Mouse (Mus musculus): ENCODE measurements at regions not wholly inside any gene's neighbourhood (a gene's known extent, or its start where the extent isn't known, plus 50 kb on each side); places are given as distances from the start of the nearest gene placed in this dataset.
A peak's percentile ranks its signal among the peaks of the same experiment; 100 is the strongest.

GRCm38 (mm10) chr1:152281201-152281600 is 105.3 kb downstream of the Tsen15 start:
- H3K4me1 ChIP-seq (ENCODE audit: control insufficient read depth, insufficient read depth, low read depth, low read length) = no peaks in the 10 kb centered on the region
- no peak overlapping the region for H3K4me2 ChIP-seq (ENCODE audit: low read length)
- H3K36me3 ChIP-seq (ENCODE audit: control insufficient read depth, insufficient read depth, low read length) = no peaks in the 10 kb centered on the region
- no peak overlapping the region for H3K4me3 ChIP-seq (ENCODE audit: low read length)
- no peak; the same call in 1 of the 2 replicates for ATAC-seq
- H3K27ac ChIP-seq (ENCODE audit: low read depth, low read length) = no peak overlapping the region
- H3K9ac ChIP-seq (ENCODE audit: low read depth, low read length) = no peak overlapping the region
- WGBS = 56% methylated on average over 8 of the region's 8 CpGs
- no peaks in the 10 kb centered on the region for H3K9me3 ChIP-seq (ENCODE audit: control insufficient read depth, low read length)
- H3K27me3 ChIP-seq (replicated peaks; ENCODE audit: control insufficient read depth, insufficient read depth, low read length) = no peaks in the 10 kb centered on the region

- H3K9ac ChIP-seq (ENCODE audit: low read depth, low read length) = no peak overlapping the region
- H3K4me1 ChIP-seq (ENCODE audit: control insufficient read depth, insufficient read depth, low read depth, low read length) = no peaks in the 10 kb centered on the region
- no peaks in the 10 kb centered on the region for H3K9me3 ChIP-seq (ENCODE audit: control insufficient read depth, low read length)
- no peak overlapping the region for H3K27ac ChIP-seq (ENCODE audit: low read depth, low read length)
- H3K27me3 ChIP-seq (replicated peaks; ENCODE audit: control insufficient read depth, insufficient read depth, low read length) = no peaks in the 10 kb centered on the region
- H3K4me3 ChIP-seq (ENCODE audit: low read length) = no peak overlapping the region
- 27% methylated on average over 1 of the region's 1 CpGs for WGBS
- no peaks in the 10 kb centered on the region for H3K36me3 ChIP-seq (ENCODE audit: control insufficient read depth, insufficient read depth, low read length)
- ATAC-seq = no peak
- no peak overlapping the region for H3K4me2 ChIP-seq (ENCODE audit: low read length)
Measured at GRCm38 (mm10) chr1:152280014-152280413, 106.5 kb downstream of the Tsen15 start.

GRCm38 (mm10) chr1:152275011-152275410 is 111.5 kb downstream of the Tsen15 start:
- no peaks in the 10 kb centered on the region for H3K4me1 ChIP-seq (ENCODE audit: control insufficient read depth, insufficient read depth, low read depth, low read length)
- H3K36me3 ChIP-seq (ENCODE audit: control insufficient read depth, insufficient read depth, low read length) = no peaks in the 10 kb centered on the region
- H3K9ac ChIP-seq (ENCODE audit: low read depth, low read length) = no peak overlapping the region
- H3K9me3 ChIP-seq (ENCODE audit: control insufficient read depth, low read length) = no peaks in the 10 kb centered on the region
- no peak for ATAC-seq
- 98% methylated on average over 24 of the region's 24 CpGs for WGBS
- no peak overlapping the region for H3K4me2 ChIP-seq (ENCODE audit: low read length)
- no peak overlapping the region for H3K27ac ChIP-seq (ENCODE audit: low read depth, low read length)
- H3K4me3 ChIP-seq (ENCODE audit: low read length) = no peak overlapping the region
- H3K27me3 ChIP-seq (replicated peaks; ENCODE audit: control insufficient read depth, insufficient read depth, low read length) = no peaks in the 10 kb centered on the region

- 66% methylated on average over 1 of the region's 1 CpGs for WGBS
- Histone ChIP-seq H3K4me3 (ENCODE audit: low read length) (no peak overlapping the region), H3K4me2 (ENCODE audit: low read length) (no peak overlapping the region), H3K9ac (ENCODE audit: low read depth, low read length) (no peak overlapping the region), H3K36me3 (ENCODE audit: control insufficient read depth, insufficient read depth, low read length) (no peaks in the 10 kb centered on the region), H3K9me3 (ENCODE audit: control insufficient read depth, low read length) (no peaks in the 10 kb centered on the region), H3K4me1 (ENCODE audit: control insufficient read depth, insufficient read depth, low read depth, low read length) (no peaks in the 10 kb centered on the region), H3K27ac (ENCODE audit: low read depth, low read length) (no peak overlapping the region), H3K27me3 (replicated peaks; ENCODE audit: control insufficient read depth, insufficient read depth, low read length) (no peaks in the 10 kb centered on the region)
- ATAC-seq = no peak
Measured at GRCm38 (mm10) chr1:152273430-152273829, 113.1 kb downstream of the Tsen15 start.

- H3K36me3 ChIP-seq (ENCODE audit: control insufficient read depth, insufficient read depth, low read length) = no peaks in the 10 kb centered on the region
- peak; percentile 58; the same call in 1 of the 2 replicates for ATAC-seq
- no peaks in the 10 kb centered on the region for H3K27me3 ChIP-seq (replicated peaks; ENCODE audit: control insufficient read depth, insufficient read depth, low read length)
- 58% methylated on average over 10 of the region's 10 CpGs for WGBS
- H3K4me3 ChIP-seq (ENCODE audit: low read length) = no peak overlapping the region
- H3K27ac ChIP-seq (ENCODE audit: low read depth, low read length) = no peak overlapping the region
- no peak overlapping the region for H3K9ac ChIP-seq (ENCODE audit: low read depth, low read length)
- H3K4me2 ChIP-seq (ENCODE audit: low read length) = no peak overlapping the region
- H3K4me1 ChIP-seq (ENCODE audit: control insufficient read depth, insufficient read depth, low read depth, low read length) = no peaks in the 10 kb centered on the region
- H3K9me3 ChIP-seq (ENCODE audit: control insufficient read depth, low read length) = no peaks in the 10 kb centered on the region
Measured at GRCm38 (mm10) chr1:152269936-152270702, 116.4 kb downstream of the Tsen15 start.

- no peaks in the 10 kb centered on the region for H3K9me3 ChIP-seq (ENCODE audit: control insufficient read depth, low read length)
- H3K9ac ChIP-seq (ENCODE audit: low read depth, low read length) = no peak overlapping the region
- no peaks in the 10 kb centered on the region for H3K36me3 ChIP-seq (ENCODE audit: control insufficient read depth, insufficient read depth, low read length)
- no peak for ATAC-seq
- H3K4me2 ChIP-seq (ENCODE audit: low read length) = no peak overlapping the region
- H3K4me3 ChIP-seq (ENCODE audit: low read length) = no peak overlapping the region
- H3K4me1 ChIP-seq (ENCODE audit: control insufficient read depth, insufficient read depth, low read depth, low read length) = no peaks in the 10 kb centered on the region
- H3K27ac ChIP-seq (ENCODE audit: low read depth, low read length) = no peak overlapping the region
- no peaks in the 10 kb centered on the region for H3K27me3 ChIP-seq (replicated peaks; ENCODE audit: control insufficient read depth, insufficient read depth, low read length)
Measured at GRCm38 (mm10) chr1:152266390-152266789, 120.1 kb downstream of the Tsen15 start.

GRCm38 (mm10) chr1:152264981-152265380 is 121.5 kb downstream of the Tsen15 start:
- no peak for ATAC-seq
- no peaks in the 10 kb centered on the region for H3K27me3 ChIP-seq (replicated peaks; ENCODE audit: control insufficient read depth, insufficient read depth, low read length)
- H3K4me1 ChIP-seq (ENCODE audit: control insufficient read depth, insufficient read depth, low read depth, low read length) = no peaks in the 10 kb centered on the region
- no peak overlapping the region for H3K27ac ChIP-seq (ENCODE audit: low read depth, low read length)
- H3K36me3 ChIP-seq (ENCODE audit: control insufficient read depth, insufficient read depth, low read length) = no peaks in the 10 kb centered on the region
- no peak overlapping the region for H3K4me3 ChIP-seq (ENCODE audit: low read length)
- no peak overlapping the region for H3K9ac ChIP-seq (ENCODE audit: low read depth, low read length)
- 88% methylated on average over 6 of the region's 6 CpGs for WGBS
- no peak overlapping the region for H3K4me2 ChIP-seq (ENCODE audit: low read length)
- H3K9me3 ChIP-seq (ENCODE audit: control insufficient read depth, low read length) = no peaks in the 10 kb centered on the region

GRCm38 (mm10) chr1:152261472-152261871 is 125.0 kb downstream of the Tsen15 start:
- Histone ChIP-seq H3K9me3 (ENCODE audit: control insufficient read depth, low read length) (no peaks in the 10 kb centered on the region), H3K27me3 (replicated peaks; ENCODE audit: control insufficient read depth, insufficient read depth, low read length) (no peaks in the 10 kb centered on the region), H3K4me2 (ENCODE audit: low read length) (no peak overlapping the region), H3K27ac (ENCODE audit: low read depth, low read length) (no peak overlapping the region), H3K4me3 (ENCODE audit: low read length) (no peak overlapping the region), H3K36me3 (ENCODE audit: control insufficient read depth, insufficient read depth, low read length) (no peaks in the 10 kb centered on the region), H3K4me1 (ENCODE audit: control insufficient read depth, insufficient read depth, low read depth, low read length) (no peaks in the 10 kb centered on the region), H3K9ac (ENCODE audit: low read depth, low read length) (no peak overlapping the region)
- 22% methylated on average over 4 of the region's 4 CpGs for WGBS
- ATAC-seq = peak; percentile 34; the same call in 1 of the 2 replicates

GRCm38 (mm10) chr1:152260950-152261349 is 125.5 kb downstream of the Tsen15 start:
- WGBS = 88% methylated on average over 1 of the region's 1 CpGs
- Histone ChIP-seq H3K27me3 (replicated peaks; ENCODE audit: control insufficient read depth, insufficient read depth, low read length) (no peaks in the 10 kb centered on the region), H3K4me2 (ENCODE audit: low read length) (no peak overlapping the region), H3K4me3 (ENCODE audit: low read length) (no peak overlapping the region), H3K27ac (ENCODE audit: low read depth, low read length) (no peak overlapping the region), H3K36me3 (ENCODE audit: control insufficient read depth, insufficient read depth, low read length) (no peaks in the 10 kb centered on the region), H3K9ac (ENCODE audit: low read depth, low read length) (no peak overlapping the region), H3K4me1 (ENCODE audit: control insufficient read depth, insufficient read depth, low read depth, low read length) (no peaks in the 10 kb centered on the region), H3K9me3 (ENCODE audit: control insufficient read depth, low read length) (no peaks in the 10 kb centered on the region)
- ATAC-seq = no peak
